Mouse (Mus musculus) thymus, postnatal 14 days (tissue): ENCODE results near the gene Stmn1.

ENCODE experiments used
- DNase-seq: peaks from one replicate; pipeline ENCODE4 v3.0.0; 2021

Gene Stmn1

DNA sequence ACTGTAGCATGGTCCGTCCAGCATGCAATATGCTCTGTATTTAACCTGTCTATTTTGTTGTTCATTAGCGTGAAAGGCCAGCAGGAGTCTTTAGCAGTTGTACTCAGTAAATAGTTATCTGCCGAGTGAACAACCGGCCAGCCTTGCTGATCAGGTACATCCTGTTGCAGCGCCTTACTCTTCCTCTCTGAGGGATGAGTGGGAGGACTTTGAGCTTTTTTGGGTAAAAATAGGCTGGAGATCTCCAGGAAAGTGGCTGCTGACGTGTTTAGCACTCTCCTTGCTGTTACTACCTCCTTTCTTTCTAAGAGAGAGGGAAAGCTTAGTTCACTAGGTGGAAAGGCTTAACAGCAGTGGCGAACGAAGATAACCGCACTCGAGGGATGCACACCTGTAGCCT lies 49.6 kb downstream of the Stmn1 start:
- no peak for DNase-seq

GRCm38 (mm10) chr4:134518541-134518940 lies 50.4 kb downstream of the Stmn1 start:
- no peak for DNase-seq

DNA sequence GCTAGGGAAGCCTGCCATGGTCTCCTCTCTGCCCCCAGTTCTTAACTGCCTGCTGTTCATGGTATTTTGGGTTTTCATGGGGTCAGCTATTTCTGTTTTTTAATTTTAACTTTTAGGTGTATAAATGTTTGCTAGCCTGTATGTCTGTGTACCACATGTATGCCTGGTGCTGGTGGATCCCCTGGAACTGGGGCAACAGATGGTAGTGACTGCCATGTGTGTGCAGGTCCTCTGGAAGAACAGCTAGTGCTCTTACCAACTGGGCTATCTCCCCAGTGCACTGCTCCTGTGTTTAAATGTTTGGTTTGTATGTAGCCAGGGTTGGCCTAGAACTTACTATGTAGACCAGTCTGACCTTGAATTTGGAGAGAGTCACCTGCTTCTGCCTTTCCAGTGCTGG lies 51.2 kb downstream of the Stmn1 start:
- no peak for DNase-seq
